Mouse (Mus musculus) liver, embryonic 12.5 days (tissue): ENCODE data around the gene Pex11b. TPM values are rescaled to one million over a fixed set of nuclear protein-coding genes. Genes with fewer than 3 reads are reported as not detected.

Experiments
- ATAC-seq: fragments of 200-750 bp; cut with Nextera tagmentation; 2 replicates; pipeline ENCODE4 v1.8.0; 2017; ENCODE audit warnings: moderate number of reproducible peaks, mild to moderate bottlenecking, moderate library complexity
- H3K27ac ChIP-seq: fragments of 300-500 bp; sonication (generic); 2 replicates; pipeline ENCODE4 v1.5.1; 2016; ENCODE audit warnings: mild to moderate bottlenecking
- H3K27me3 ChIP-seq: fragments of 300-500 bp; sonication (generic); replicated peaks from 2 replicates; pipeline ENCODE4 v1.6.1; 2016; ENCODE audit warnings: mild to moderate bottlenecking, moderate library complexity
- H3K36me3 ChIP-seq: fragments of 300-500 bp; sonication (generic); 2 replicates; pipeline ENCODE4 v1.6.1; 2016; ENCODE audit warnings: mild to moderate bottlenecking, moderate library complexity
- H3K4me1 ChIP-seq: fragments of 300-500 bp; sonication (generic); 2 replicates; pipeline ENCODE4 v1.6.1; 2016
- H3K4me2 ChIP-seq: fragments of 300-500 bp; sonication (generic); 2 replicates; pipeline ENCODE4 v1.6.1; 2016; ENCODE audit warnings: mild to moderate bottlenecking, moderate library complexity
- H3K4me3 ChIP-seq: fragments of 300-500 bp; sonication (generic); 2 replicates; pipeline ENCODE4 v1.5.1; 2016; ENCODE audit warnings: mild to moderate bottlenecking, moderate library complexity
- H3K9ac ChIP-seq: fragments of 300-500 bp; sonication (generic); 2 replicates; pipeline ENCODE4 v1.6.1; 2016; ENCODE audit warnings: mild to moderate bottlenecking, moderate library complexity
- H3K9me3 ChIP-seq: fragments of 300-500 bp; sonication (generic); replicated peaks from 2 replicates; pipeline ENCODE4 v1.6.1; 2016; ENCODE audit warnings: mild to moderate bottlenecking, moderate library complexity
- WGBS: fragments of 180-500 bp; shearing (Covaris S2); methylation state at CpG from one replicate; pipeline ENCODE4 v1.1.7; 2016; ENCODE audit not compliant: insufficient replicate concordance; 5-methylcytosine and 5-hydroxymethylcytosine counted together
- polyA plus RNA-seq: library from polyadenylated mRNA; unstranded; fragments of >200 nt; fragmentation: Nextera tagmentation; extraction: Ambion mirVana; gene quantifications from 2 replicates; pipeline ENCODE4 v1.2.1, GENCODE M21; 2016

The Pex11b gene
- polyA plus RNA-seq, 1 experiment from 2014 or later: 24.9 TPM

- Histone ChIP-seq H3K9ac (peak within 1 kb of the TSS; percentile 86), H3K4me3 (peak within 1 kb of the TSS; percentile 84), H3K27me3 (no peaks in the 10 kb centered on the region), H3K4me1 (peaks cover 38% of the 10 kb centered on the region), H3K9me3 (no peaks in the 10 kb centered on the region), H3K36me3 (peaks cover 33% of the 10 kb centered on the region), H3K4me2 (peak within 1 kb of the TSS; percentile 71), H3K27ac (peak within 1 kb of the TSS; percentile 71)
- WGBS: under 1% methylated on average over 48 of the region's 48 CpGs
- peak; percentile 94 for ATAC-seq
Measured at GRCm38 (mm10) chr3:96629729-96630600, 5.2 kb upstream of the Pex11b start, which contains the start of gene Rbm8a. Gene Rbm8a (plus strand): TSS chr3:96629933.

- Histone ChIP-seq H3K9me3 (no peaks in the 10 kb centered on the region), H3K36me3 (peaks cover 31% of the 10 kb centered on the region), H3K27me3 (no peaks in the 10 kb centered on the region), H3K4me1 (peaks cover 54% of the 10 kb centered on the region), H3K9ac (no peak overlapping the region), H3K27ac (no peak overlapping the region), H3K4me2 (no peak overlapping the region), H3K4me3 (no peak overlapping the region)
- ATAC-seq: no peak
Measured at GRCm38 (mm10) chr3:96632058-96632457, 3.1 kb upstream of the Pex11b start.

- WGBS: 34% methylated on average over 1 of the region's 1 CpGs
- H3K4me1 ChIP-seq: peaks cover 51% of the 10 kb centered on the region
- ATAC-seq: no peak
- H3K9me3 ChIP-seq: no peaks in the 10 kb centered on the region
- no peaks in the 10 kb centered on the region for H3K27me3 ChIP-seq
- H3K9ac ChIP-seq: no peak overlapping the region
- no peak overlapping the region for H3K4me2 ChIP-seq
- H3K36me3 ChIP-seq: peaks cover 50% of the 10 kb centered on the region
- H3K27ac ChIP-seq: no peak overlapping the region; the same call in 1 of the 2 replicates
- no peak overlapping the region for H3K4me3 ChIP-seq
Measured at GRCm38 (mm10) chr3:96634015-96634414, 1.2 kb upstream of the Pex11b start.

GRCm38 (mm10) chr3:96635906-96636305, 730 bp downstream of the Pex11b start:
- peaks cover 43% of the 10 kb centered on the region for H3K4me1 ChIP-seq
- H3K4me2 ChIP-seq: peak overlapping the region; percentile 91
- peak overlapping the region; percentile 90 for H3K4me3 ChIP-seq
- H3K36me3 ChIP-seq: peaks cover 63% of the 10 kb centered on the region
- ATAC-seq: peak; percentile 23; the same call in 1 of the 2 replicates
- H3K27ac ChIP-seq: peak overlapping the region; percentile 85
- H3K27me3 ChIP-seq: no peaks in the 10 kb centered on the region
- WGBS: 8% methylated on average over 15 of the region's 15 CpGs
- H3K9ac ChIP-seq: peak overlapping the region; percentile 97
- H3K9me3 ChIP-seq: no peaks in the 10 kb centered on the region

- 49% methylated on average over 11 of the region's 11 CpGs for WGBS
- no peaks in the 10 kb centered on the region for H3K9me3 ChIP-seq
- H3K36me3 ChIP-seq: peaks cover 63% of the 10 kb centered on the region
- H3K4me1 ChIP-seq: peaks cover 37% of the 10 kb centered on the region
- H3K27ac ChIP-seq: peak overlapping the region; percentile 85; the same call in 1 of the 2 replicates
- H3K9ac ChIP-seq: peak overlapping the region; percentile 97
- H3K27me3 ChIP-seq: no peaks in the 10 kb centered on the region
- peak overlapping the region; percentile 90 for H3K4me3 ChIP-seq
- ATAC-seq: no peak
- H3K4me2 ChIP-seq: peak overlapping the region; percentile 91
Measured at GRCm38 (mm10) chr3:96636448-96636847, 1.3 kb downstream of the Pex11b start.

GRCm38 (mm10) chr3:96639219-96639618, 4.0 kb downstream of the Pex11b start:
- no peak for ATAC-seq
- Histone ChIP-seq H3K27ac (no peak overlapping the region), H3K4me3 (no peak overlapping the region), H3K36me3 (peaks cover 56% of the 10 kb centered on the region), H3K4me1 (peaks cover 27% of the 10 kb centered on the region), H3K9ac (no peak overlapping the region), H3K4me2 (no peak overlapping the region), H3K9me3 (no peaks in the 10 kb centered on the region), H3K27me3 (no peaks in the 10 kb centered on the region)
- 52% methylated on average over 1 of the region's 1 CpGs for WGBS

GRCm38 (mm10) chr3:96645018-96645649, 10.0 kb downstream of the Pex11b start, which contains the start of gene Itga10:
Gene Itga10 (plus strand): TSS chr3:96645584.
- ATAC-seq: 0 out of 2 replicates have a peak, but pooled peaks have one; percentile 43
- WGBS: 74% methylated on average over 7 of the region's 7 CpGs

GRCm38 (mm10) chr3:96647365-96647764, 12.2 kb downstream of the Pex11b start:
- H3K9me3 ChIP-seq: no peaks in the 10 kb centered on the region
- H3K4me1 ChIP-seq: no peaks in the 10 kb centered on the region
- H3K4me3 ChIP-seq: no peak overlapping the region
- peaks cover 17% of the 10 kb centered on the region for H3K36me3 ChIP-seq
- H3K4me2 ChIP-seq: no peak overlapping the region
- H3K27ac ChIP-seq: no peak overlapping the region
- H3K27me3 ChIP-seq: no peaks in the 10 kb centered on the region
- ATAC-seq: no peak
- no peak overlapping the region for H3K9ac ChIP-seq
- WGBS: 74% methylated on average over 3 of the region's 3 CpGs

More at GRCm38 (mm10) chr3:96645018-96645649, 10.0 kb downstream of the Pex11b start, which contains the start of gene Itga10:
- no peaks in the 10 kb centered on the region for H3K27me3 ChIP-seq
- no peaks in the 10 kb centered on the region for H3K9me3 ChIP-seq
- H3K9ac ChIP-seq: no peak within 1 kb of the TSS
- no peak within 1 kb of the TSS for H3K27ac ChIP-seq
- peaks cover 29% of the 10 kb centered on the region for H3K36me3 ChIP-seq
- H3K4me1 ChIP-seq: no peaks in the 10 kb centered on the region
- H3K4me2 ChIP-seq: no peak within 1 kb of the TSS
- no peak within 1 kb of the TSS for H3K4me3 ChIP-seq

- ATAC-seq: no peak
- Histone ChIP-seq H3K27ac (no peak overlapping the region), H3K4me2 (no peak overlapping the region), H3K4me1 (peaks cover 10% of the 10 kb centered on the region), H3K9me3 (no peaks in the 10 kb centered on the region), H3K4me3 (no peak overlapping the region), H3K36me3 (no peaks in the 10 kb centered on the region), H3K27me3 (peaks cover 3% of the 10 kb centered on the region; the same call in 1 of the 2 replicates), H3K9ac (no peak overlapping the region)
- WGBS: 57% methylated on average over 2 of the region's 2 CpGs
Measured at GRCm38 (mm10) chr3:96660901-96661300, 25.7 kb downstream of the Pex11b start.

GRCm38 (mm10) chr3:96662731-96663316, 27.6 kb downstream of the Pex11b start:
- Histone ChIP-seq H3K4me2 (no peak overlapping the region; the same call in 1 of the 2 replicates), H3K4me1 (peaks cover 10% of the 10 kb centered on the region), H3K9ac (no peak overlapping the region), H3K36me3 (no peaks in the 10 kb centered on the region), H3K9me3 (no peaks in the 10 kb centered on the region), H3K4me3 (no peak overlapping the region), H3K27me3 (peaks cover 12% of the 10 kb centered on the region; the same call in 1 of the 2 replicates), H3K27ac (no peak overlapping the region)
- WGBS: 63% methylated on average over 8 of the region's 8 CpGs
- no peak for ATAC-seq

GRCm38 (mm10) chr3:96663432-96664239, 28.5 kb downstream of the Pex11b start:
- H3K4me3 ChIP-seq: peak overlapping the region; percentile 29
- H3K9ac ChIP-seq: no peak overlapping the region; the same call in 1 of the 2 replicates
- peaks cover 10% of the 10 kb centered on the region for H3K4me1 ChIP-seq
- no peak for ATAC-seq
- H3K9me3 ChIP-seq: no peaks in the 10 kb centered on the region
- peak overlapping the region; percentile 66 for H3K4me2 ChIP-seq
- 11% methylated on average over 18 of the region's 18 CpGs for WGBS
- no peaks in the 10 kb centered on the region for H3K36me3 ChIP-seq
- peaks cover 12% of the 10 kb centered on the region; the same call in 1 of the 2 replicates for H3K27me3 ChIP-seq
- no peak overlapping the region for H3K27ac ChIP-seq
